Mouse (Mus musculus) heart, postnatal 10 days (tissue): ENCODE data around the gene Traf3ip2. TPM values are rescaled to one million over a fixed set of nuclear protein-coding genes. Genes with fewer than 3 reads are reported as not detected.

Source experiments
- DNase-seq, 2 experiments: peaks; one replicate each; pipeline ENCODE4 v3.0.0; 2021
- intact Hi-C: fragments of 180-260 bp; cut with DNase I; formaldehyde crosslinking; loops from one replicate; pipeline ENCODE4 v1.15.1; 2025
- total RNA-seq, 2 experiments: library from RNA; stranded (reverse); gene quantifications; 2 replicates each; pipeline ENCODE4 v1.2.3; 2021

The Traf3ip2 gene
- 1 to 10 TPM; 6.4 to 9.3 TPM for total RNA-seq

DNA sequence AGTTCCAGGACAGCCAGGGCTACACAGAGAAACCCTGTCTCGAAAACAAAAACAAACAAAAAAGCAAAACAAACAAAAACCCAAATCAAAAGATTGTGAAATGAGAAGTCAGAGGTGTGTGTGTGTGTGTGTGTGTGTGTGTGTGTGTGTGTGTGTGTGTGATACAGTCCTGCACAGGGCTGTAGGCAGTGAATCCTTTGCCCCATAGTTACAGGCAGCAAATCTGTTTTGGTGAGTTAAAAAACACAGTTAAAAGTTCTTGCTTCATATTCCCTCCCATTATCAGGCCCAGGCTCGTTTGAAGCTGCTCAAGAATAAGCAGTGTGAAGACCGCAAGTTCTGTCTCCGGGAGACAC lies at the start of gene Traf3ip2:
Gene Traf3ip2 (plus strand): TSS at position 302 of the 356 bp plus-strand sequence.
- no peak for DNase-seq
- intact Hi-C loops = loop anchor here (2.0 to 5.0 kb wide), 3 partner anchors 55 to 440 kb away; partner anchors contain the start of gene Rev3l

DNA sequence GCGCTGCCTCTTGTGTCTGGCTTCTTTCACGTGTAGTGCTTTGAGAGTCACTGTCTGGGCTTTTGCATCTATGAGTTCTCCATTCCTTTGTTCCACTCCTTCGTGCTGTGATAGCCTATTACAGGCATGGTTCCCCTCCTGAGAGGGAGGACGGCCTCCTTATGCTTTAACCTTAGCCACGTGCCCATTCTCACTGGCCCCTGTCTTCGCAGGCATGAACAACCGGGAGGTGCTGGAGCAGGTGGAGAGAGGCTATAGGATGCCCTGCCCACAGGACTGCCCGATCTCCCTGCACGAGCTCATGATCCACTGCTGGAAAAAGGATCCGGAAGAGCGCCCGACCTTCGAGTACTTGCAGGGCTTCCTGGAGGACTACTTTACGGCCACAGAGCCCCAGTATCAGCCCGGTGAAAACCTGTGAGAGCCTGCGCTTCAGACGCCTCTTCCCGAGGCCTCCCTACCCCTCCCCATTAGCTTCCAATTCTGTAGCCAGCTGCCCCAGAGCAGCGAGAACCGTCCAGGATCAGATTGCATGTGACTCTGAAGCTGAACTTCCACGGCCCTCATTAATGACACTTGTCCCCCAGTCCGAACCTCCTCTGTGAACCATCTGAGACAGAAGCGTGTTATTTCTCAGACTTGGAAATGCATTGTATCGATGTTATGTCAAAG lies 49.0 kb upstream of the Traf3ip2 start:
- intact Hi-C loops = no loop called here
- DNase-seq = no peak

DNA sequence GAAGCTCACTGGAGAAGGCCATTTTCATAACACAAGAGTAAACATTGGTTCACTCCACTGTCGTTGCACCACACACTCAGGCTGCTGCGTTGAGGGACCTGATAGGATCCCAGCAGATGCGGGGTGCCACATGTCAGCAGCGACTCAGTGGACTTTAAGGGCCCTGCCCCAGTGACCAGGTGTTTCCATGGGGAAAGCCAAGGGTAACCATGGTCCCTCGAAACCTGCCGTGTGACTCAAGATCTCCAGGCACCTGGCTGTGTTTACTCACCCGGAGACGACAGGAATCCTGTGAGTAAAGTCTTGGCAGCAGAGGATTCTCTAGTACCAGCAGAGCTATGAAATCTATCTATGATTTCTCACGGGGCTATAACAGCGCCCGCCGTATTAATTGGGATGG lies 45.8 kb upstream of the Traf3ip2 start:
- no peak for DNase-seq
- intact Hi-C loops = no loop called here

DNA sequence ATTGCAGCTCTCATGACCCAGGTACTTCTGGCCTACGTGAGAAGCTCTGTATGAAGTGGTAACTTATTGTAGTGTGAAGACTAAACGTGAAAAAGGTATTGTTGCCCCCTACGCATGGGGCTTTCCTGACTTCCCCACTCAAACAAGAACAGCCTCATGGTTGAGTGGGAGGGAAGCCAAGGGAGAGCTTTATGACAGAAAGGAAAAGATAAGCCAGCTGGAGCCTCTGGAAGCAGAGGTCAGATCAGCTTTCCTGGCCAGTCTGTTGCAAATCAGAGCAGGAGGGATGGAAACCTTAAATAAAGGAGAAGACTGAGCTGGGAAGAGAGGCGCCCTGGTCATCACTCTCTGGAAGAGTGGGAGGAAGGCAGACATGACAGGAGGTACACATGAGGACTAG lies 43.7 kb upstream of the Traf3ip2 start:
- intact Hi-C loops = no loop called here
- peak in 1 of 2 experiments; percentile 39 for DNase-seq

DNA sequence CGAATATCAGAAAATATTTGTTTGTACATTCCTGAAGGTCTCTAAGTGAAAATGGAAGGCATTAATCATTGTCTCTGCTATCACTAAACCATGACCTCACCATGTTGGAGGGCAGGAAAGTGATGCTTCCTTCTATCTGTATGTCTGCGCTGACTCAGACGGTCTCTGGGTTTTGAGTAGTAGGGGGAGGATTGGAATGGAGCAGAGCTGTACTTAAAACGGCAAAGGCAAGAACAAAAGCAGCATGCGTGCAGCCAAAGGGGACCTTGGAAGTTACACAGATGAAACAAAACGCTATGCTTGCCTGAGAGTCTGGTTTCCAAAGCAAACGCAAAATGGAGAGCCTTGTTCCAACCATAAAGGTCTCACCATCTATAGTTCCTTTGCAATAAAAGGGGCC lies 41.7 kb upstream of the Traf3ip2 start:
- no peak for DNase-seq
- intact Hi-C loops = no loop called here

DNA sequence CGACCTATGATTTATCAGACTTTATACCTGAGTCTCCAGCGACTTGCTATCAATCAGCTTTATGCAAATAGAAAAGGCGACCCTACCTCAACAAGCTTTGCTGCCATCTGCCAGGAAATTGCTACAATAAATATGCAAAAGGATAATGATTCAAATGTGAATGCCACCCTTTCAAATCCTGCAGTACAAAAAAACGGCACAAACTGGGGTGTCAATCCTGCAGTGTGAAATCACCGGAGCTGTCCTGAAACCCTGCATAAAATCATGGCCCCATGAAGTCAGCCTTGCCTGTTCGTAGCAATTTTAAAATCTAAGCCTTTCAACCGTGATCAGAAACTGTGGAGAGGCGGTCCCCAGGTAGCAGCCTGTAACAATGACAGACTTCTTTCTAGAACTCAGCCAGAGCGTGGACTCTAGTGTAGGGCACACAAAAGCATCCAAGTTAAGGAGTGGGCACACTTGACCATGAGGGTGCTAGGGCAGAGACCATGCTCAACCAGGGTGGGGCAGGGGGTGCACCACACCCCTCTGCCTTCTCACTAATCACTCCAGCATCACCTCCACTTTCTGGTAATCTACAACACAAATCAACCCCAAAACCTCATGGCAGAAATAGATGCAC lies 40.6 kb upstream of the Traf3ip2 start:
- no peak for DNase-seq
- intact Hi-C loops = no loop called here

DNA sequence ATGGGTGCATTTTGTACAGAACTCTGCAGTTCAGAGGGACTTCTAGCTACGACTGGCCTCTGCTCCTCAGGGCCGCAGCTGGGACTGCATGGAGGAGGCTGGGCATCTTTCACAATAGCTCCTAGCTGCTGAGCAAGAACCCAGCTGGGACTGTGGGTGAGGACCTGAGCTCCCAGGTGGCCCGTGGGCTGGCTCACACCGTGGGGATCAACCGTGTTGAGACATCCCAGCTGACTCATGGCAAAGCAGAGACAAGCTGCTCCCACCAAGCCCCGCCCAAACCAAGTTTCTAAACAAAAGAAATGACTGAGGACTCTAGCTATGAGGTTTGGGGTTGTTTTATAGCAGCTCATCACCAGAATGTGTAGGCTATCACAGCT lies 40.1 kb upstream of the Traf3ip2 start:
- intact Hi-C loops = no loop called here
- peak; percentile 35 for DNase-seq

DNA sequence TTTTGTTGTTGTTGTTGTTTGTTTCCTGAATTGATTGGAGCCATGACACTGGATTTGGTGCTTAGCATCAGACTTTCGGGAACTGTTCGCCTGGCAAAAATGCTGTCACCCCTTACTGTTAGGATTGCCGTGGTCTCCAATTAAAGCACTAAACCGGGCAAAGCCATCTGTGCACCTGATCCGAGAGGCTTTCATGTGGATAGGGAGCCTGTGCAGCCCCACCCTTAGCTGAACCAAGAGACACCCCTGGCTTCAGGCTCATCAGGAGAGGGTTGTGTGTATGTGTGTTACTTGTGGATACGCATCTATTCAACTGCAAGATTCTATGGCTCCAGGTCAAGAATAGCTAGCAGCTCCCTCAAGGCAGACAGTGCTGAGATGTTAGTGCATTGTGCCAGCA lies 36.3 kb upstream of the Traf3ip2 start:
- intact Hi-C loops = no loop called here
- DNase-seq = no peak

DNA sequence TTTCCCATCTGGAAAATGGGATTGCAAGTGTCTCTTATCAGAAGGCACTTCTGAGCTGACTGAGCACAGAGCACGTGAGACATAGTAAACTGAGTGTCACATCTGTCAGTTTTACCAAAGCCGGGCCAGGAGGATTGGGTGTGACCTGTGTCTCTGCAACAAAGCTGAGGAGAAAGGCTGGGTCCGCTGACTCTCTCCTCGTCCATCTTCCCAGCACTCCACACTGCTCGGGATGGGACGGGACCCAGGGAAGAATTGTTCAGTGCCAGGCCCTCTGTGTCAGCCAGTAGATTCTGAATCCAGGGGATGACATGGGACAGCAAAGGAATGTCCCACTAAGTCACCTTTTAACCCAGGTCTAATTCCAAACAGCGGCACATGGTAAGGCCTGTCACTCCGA lies 32.3 kb upstream of the Traf3ip2 start:
- DNase-seq = no peak
- intact Hi-C loops = no loop called here

DNA sequence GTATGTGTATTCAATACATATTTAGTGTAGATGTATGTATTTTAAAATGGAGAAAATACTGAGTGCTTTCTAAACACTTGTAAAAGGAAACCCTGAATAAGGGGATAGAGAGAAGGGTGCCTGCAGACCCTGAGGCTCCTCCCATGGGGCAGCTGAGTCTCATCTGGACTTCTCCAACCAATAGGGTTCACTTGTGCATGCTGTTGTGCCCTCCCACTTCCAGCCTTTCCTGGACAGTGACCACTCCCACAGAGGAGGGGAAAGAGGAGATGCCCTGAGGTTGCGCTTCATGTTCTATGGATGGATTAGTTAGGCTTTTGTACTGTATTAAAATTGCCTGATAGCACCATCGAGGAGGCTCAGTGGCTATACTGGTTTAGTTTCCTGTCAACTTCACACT lies 30.3 kb upstream of the Traf3ip2 start:
- intact Hi-C loops = no loop called here
- no peak for DNase-seq

DNA sequence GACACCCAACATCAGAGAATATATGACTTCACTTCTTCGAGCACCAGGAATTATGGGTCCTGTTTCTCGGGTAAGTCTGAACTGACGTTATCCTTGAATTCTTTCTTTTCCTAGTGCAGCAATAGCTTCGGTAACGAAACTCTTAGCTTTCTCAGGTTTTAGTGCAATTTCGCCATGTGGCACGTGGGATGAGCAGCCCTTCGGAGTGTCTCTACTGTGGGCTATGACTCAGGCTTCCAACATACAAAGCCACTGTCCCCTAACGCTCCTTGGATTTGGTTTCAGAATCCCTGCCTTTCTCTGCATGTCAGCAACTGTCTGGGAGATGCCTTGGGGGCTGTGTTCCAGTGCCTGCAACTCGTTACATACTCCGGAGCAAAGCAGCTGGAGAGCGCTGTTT lies 29.0 kb upstream of the Traf3ip2 start:
- intact Hi-C loops = no loop called here
- no peak for DNase-seq

DNA sequence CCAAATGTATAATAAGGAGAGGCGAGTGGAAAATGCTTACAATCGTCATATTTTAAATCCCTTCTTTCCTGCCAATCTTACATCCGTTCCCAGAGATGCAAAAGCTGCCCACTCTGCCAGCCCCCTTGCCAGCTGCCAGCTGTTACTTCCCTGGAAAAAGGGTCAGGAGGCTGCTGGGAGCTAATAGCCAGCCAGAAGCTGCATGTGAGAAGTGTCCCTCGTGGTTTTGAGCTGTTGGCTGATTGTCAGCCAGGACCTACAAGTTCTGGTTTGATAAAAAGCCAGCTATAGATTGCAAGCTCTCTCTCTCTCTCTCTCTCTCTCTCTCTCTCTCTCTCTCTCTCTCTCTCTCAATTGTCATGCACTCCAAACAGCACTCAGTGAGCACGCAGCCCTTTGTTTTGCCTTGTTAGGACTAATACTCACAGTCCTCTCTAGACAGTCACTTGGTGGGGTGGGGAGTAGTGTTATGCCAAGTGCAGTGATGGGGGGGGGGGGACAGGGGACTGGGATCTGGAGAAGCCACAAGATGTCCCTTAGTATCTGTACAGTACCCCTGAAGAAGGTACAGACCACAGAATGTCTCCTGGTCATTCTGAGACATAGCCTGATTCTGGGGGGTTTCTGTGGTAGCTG lies 25.3 kb upstream of the Traf3ip2 start:
- no peak for DNase-seq
- intact Hi-C loops = no loop called here

DNA sequence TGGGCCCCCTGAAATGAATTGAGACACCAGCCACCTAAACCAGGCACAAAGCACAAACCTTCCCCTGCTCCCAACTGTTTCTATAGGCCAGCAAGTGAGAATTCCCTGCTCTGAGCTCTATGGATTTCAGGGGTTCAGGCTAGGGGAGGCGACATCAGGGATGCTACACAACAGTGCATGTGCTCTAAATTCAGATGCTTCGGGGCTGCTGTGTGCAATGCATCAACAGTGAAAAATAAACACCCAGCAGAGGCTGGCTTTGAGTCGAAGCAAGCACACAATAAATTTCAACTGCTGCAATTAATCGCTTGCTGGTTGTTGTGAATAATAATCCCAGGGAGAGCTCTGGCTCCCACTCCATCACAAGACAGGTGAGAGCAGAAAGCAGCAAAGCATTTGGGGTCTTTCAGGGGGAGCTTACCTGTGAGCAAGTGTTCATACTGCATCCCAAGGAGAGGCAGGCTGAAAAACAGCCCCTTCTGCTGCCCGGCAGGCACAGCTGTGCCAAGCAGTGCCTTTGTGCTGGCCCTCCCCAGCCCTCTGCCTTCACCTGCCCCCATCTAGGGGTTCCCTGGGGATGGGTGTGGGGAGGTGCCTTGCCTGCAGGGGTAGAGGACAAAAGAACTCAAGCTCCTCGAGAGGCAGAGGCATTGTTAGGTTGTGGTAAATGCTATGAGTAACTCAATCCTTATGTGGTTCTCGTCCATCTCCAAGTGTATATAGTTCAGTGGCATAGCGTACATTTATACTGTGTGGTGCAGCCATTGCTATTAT lies 24.6 kb upstream of the Traf3ip2 start:
- DNase-seq = no peak
- intact Hi-C loops = no loop called here

DNA sequence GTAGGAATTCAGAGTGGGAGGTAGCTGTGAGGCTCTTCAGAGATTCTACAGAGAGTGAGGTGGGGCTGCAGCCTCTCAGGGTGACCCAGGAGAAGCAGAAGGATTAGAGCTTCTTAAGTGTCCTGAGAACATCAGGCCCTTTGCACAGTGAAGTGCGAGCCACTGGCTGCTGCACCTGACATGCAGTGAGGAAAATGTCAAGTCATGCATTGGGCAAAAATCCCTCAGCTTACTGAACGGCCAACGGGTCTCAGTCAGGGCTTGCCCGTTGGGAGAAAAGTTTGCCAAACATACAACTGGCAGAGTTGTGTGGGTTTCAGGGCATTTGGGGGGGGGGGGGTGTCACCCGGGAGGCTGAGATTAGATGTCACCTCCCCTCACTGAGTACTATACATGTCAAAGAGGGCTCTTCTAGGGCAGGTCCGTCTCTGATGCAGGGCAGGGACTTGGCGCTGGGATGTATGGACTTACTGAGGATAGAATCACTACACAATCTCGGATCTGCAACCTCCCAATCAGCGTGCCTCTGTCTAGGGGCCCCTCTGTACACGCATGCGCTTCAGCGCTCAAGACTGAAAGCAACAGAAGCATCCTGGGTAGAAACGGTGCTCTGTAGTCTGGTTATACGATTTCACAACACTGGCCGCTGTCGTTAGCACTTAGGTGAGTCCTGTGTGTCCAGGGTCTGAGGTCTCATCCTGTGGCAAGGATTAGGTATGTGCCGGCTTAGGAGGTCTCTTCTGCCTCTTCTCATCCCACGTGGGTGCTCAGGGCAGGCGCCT lies 22.8 kb upstream of the Traf3ip2 start:
- DNase-seq = no peak
- intact Hi-C loops = no loop called here

DNA sequence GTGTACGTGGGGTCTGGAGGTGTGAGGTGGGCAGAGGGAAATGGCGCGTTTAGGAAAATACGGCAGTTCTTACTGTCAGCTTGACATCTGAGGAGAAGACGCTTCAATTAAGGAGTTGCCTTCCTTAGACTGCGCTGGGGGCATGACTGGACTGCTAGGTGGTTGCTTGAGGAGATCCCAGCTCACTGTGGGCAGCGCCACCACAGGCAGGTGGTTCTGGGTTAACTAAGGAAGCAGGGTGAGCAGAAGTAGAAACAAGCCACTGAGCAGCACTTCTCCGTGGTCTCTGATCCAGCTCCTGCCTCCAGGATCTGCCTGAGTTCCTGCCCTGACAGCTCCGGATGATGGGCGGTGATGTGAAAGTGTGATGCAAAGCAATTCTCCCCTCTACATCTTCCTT lies 22.1 kb upstream of the Traf3ip2 start:
- intact Hi-C loops = no loop called here
- no peak for DNase-seq

DNA sequence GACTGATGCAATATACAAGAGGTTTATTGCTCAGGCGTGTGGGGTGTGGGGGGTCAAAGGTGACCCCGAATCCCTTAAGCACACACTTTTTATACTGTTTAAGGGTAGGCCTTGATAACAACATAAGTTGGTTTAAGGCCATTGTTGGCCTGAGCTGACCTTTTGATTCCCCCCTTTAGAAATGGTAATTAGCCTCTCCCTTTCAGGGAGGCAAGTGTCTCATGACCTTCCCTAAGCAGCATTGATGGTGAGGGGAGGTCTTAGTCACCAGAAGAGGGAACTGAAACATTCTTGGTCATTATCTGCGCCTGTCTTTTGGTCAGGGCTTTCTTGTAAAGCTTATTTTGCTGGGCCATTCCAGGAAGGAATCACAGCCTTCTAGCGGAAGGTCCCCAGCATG lies 20.2 kb upstream of the Traf3ip2 start:
- intact Hi-C loops = no loop called here
- no peak for DNase-seq

DNA sequence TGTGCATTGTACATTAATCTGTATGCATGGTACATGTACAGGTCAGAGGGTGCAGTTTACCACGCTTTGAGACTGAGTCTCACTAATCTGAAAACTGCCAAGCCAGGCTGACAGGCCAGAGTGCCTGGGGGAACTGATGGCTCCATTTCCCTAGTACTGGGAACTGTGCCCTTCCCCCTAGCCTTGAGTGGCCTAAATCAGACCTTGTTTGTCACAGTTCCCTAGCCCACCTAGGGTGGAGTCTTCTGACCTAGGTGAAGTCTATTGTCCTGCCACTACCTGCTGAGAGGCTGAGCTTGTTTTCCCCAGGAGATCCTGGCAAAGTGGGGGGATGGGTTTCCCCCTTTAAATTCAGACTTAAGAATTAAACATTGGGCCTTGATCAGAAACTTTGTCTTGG lies 18.0 kb upstream of the Traf3ip2 start:
- DNase-seq = no peak
- intact Hi-C loops = no loop called here

DNA sequence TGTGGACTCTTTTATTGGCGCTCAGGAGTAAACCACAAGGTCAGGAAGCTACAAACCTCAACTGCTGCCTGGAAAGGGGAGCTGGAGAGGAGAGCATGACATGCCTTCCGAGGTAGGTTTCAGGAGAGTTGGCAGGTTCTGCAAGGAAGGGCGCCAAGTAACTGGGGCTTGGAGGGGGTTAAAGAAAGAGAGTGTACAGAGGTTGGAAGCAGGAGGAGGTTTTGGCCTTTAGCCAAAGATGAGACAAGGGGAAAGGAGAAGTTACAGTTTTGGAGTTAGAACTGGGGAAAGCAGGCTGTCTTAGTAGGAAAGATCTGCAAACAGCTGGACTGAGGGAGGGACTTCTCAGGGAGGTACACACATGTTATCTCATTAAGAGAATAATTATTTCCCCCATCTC lies 16.9 kb upstream of the Traf3ip2 start:
- DNase-seq = no peak
- intact Hi-C loops = no loop called here

DNA sequence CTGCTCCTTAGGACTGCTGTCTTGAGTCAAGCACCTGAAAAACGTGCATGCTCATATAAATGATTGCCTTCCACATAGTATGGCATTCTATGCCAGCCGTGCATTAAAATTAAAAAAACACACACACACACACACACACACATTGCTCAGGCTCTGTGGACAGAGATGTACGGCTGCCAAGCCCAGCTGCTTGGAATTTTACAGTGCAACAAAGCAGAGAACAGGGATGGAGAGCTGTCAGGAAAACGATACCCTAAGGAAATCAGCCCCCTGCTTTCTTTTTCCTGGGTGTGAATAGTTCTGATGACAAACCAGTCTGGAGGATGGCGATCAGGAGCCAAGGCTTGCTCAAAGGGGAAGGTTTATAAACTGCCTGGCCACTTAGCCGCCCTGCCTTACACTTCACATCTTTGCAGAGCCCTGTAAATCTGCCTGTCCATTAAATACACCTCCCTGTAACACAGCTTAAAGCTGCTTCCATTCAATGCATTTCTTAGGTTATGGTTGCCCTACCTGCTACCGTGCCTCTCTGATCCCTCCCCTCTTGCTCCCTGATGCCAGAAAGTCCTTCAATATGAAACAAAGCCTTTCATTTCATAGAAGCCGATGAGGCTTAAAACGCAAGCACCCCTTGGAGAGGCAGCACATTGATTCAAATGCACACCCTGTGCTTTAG lies 15.5 kb upstream of the Traf3ip2 start:
- intact Hi-C loops = no loop called here
- no peak for DNase-seq

DNA sequence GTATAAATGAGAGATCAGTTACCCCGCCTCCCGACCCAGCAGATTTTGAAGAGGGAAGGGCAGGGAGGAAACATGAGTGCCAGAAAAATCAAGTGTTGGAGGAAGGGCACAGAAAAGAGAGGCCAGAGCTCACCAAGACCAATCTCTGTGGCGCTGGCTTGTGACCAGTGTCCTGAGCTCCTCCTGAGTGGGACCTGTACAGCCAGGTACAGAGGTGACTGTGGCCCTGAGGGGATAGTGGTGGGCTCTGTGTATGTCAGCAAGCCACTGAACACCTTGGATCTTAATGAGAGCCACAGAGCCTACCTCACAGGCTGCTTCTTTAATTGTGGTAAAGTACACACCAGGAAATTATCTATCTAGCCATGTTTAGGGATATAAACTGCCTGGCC lies 14.9 kb upstream of the Traf3ip2 start:
- intact Hi-C loops = no loop called here
- no peak for DNase-seq
